Mouse (Mus musculus): ENCODE data around the gene Tpmt. TPM values are rescaled to one million over a fixed set of nuclear protein-coding genes. Genes with fewer than 3 reads are reported as not detected.

Gene Tpmt
- polyA plus RNA-seq, 1 experiment, result 7.4 TPM

- no peaks in the 10 kb centered on the region for H3K36me3 ChIP-seq (ENCODE audit: control insufficient read depth, insufficient read depth)
- TF ChIP-seq POLR2AphosphoS2 (IDR thresholded peaks at IDR 0.05; ENCODE audit: insufficient read length, low read depth) (no peak), MAX (IDR thresholded peaks at IDR 0.05; ENCODE audit: low read depth) (no peak), TCF3 (IDR thresholded peaks at IDR 0.05; ENCODE audit: insufficient read length, low read depth) (no peak), CEBPB (IDR thresholded peaks at IDR 0.05; ENCODE audit: insufficient read depth, poor library complexity, severe bottlenecking) (no peak), E2F4 (IDR thresholded peaks at IDR 0.05; ENCODE audit: insufficient read depth) (no peak), SRF (IDR thresholded peaks at IDR 0.05; ENCODE audit: control insufficient read depth, insufficient read length, low read depth) (no peak), POLR2A (IDR thresholded peaks at IDR 0.05; ENCODE audit: insufficient read length, low read depth) (no peak), USF1 (IDR thresholded peaks at IDR 0.05; ENCODE audit: low read depth) (no peak), TCF12 (IDR thresholded peaks at IDR 0.05; ENCODE audit: insufficient read depth, poor library complexity, severe bottlenecking) (no peak), REST (IDR thresholded peaks at IDR 0.05; ENCODE audit: insufficient read depth, insufficient read length) (no peak), MYOD1 (IDR thresholded peaks at IDR 0.05; ENCODE audit: control insufficient read depth in 1 of 3, insufficient read length in 2 of 3, low read depth in 2 of 3) (no peak), MYOG (IDR thresholded peaks at IDR 0.05; ENCODE audit: control insufficient read depth in 1 of 3, insufficient read depth in 1 of 3, insufficient read length in 2 of 3, low read depth in 2 of 3) (no peak)
- H3K4me2 ChIP-seq (ENCODE audit: low read depth), result no peak overlapping the region
Measured at GRCm38 (mm10) chr13:47017259-47017658, 27.3 kb downstream of the Tpmt start.

DNA sequence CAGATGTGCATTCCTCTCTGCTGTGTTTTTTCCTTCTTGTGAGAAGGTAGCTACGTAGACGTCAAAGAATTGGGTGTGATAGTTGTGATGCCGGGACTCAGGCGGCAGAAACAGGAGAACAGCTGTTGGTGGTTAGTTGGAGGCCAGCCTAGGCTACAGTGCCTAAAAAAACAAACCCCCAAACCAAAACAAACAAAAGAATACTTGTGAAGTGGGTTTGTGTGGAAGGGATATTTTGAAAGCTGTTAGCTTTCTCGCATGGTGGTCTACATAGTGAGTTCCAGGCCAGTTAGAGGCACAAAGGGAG is 29.4 kb downstream of the Tpmt start:
- H3K36me3 ChIP-seq (ENCODE audit: control insufficient read depth, insufficient read depth), result no peaks in the 10 kb centered on the region
- H3K27me3 ChIP-seq (ENCODE audit: control insufficient read depth, insufficient read depth, insufficient read length), result no peaks in the 10 kb centered on the region
- H3K4me2 ChIP-seq (ENCODE audit: low read depth), result peak overlapping the region; percentile 49
- H3K79me2 ChIP-seq (ENCODE audit: control insufficient read depth, insufficient read depth), result no peaks in the 10 kb centered on the region
- H3K4me3 ChIP-seq, result no peak overlapping the region
- no peak overlapping the region for H3ac ChIP-seq (ENCODE audit: control insufficient read depth, insufficient read length)
- TF ChIP-seq MAX (IDR thresholded peaks at IDR 0.05; ENCODE audit: low read depth) (no peak), CEBPB (IDR thresholded peaks at IDR 0.05; ENCODE audit: insufficient read depth, poor library complexity, severe bottlenecking) (no peak), USF1 (IDR thresholded peaks at IDR 0.05; ENCODE audit: low read depth) (no peak), TCF12 (IDR thresholded peaks at IDR 0.05; ENCODE audit: insufficient read depth, poor library complexity, severe bottlenecking) (no peak), E2F4 (IDR thresholded peaks at IDR 0.05; ENCODE audit: insufficient read depth) (no peak), REST (IDR thresholded peaks at IDR 0.05; ENCODE audit: insufficient read depth, insufficient read length) (no peak), POLR2A (IDR thresholded peaks at IDR 0.05; ENCODE audit: insufficient read length, low read depth) (no peak), TCF3 (IDR thresholded peaks at IDR 0.05; ENCODE audit: insufficient read length, low read depth) (no peak), MYOD1 (IDR thresholded peaks at IDR 0.05; ENCODE audit: control insufficient read depth in 1 of 3, insufficient read length in 2 of 3, low read depth in 2 of 3) (peak in 2 of 3 experiments; percentile 12 to 52), SRF (IDR thresholded peaks at IDR 0.05; ENCODE audit: control insufficient read depth, insufficient read length, low read depth) (no peak), MYOG (IDR thresholded peaks at IDR 0.05; ENCODE audit: control insufficient read depth in 1 of 3, insufficient read depth in 1 of 3, insufficient read length in 2 of 3, low read depth in 2 of 3) (peak in 2 of 3 experiments; percentile 10 to 15)

More at GRCm38 (mm10) chr13:47017259-47017658, 27.3 kb downstream of the Tpmt start:
- no peak overlapping the region for H3ac ChIP-seq (ENCODE audit: control insufficient read depth, insufficient read length)
- no peak overlapping the region for H3K4me3 ChIP-seq
- no peaks in the 10 kb centered on the region for H3K27me3 ChIP-seq (ENCODE audit: control insufficient read depth, insufficient read depth, insufficient read length)
- H3K79me2 ChIP-seq (ENCODE audit: control insufficient read depth, insufficient read depth), result no peaks in the 10 kb centered on the region

GRCm38 (mm10) chr13:47014334-47015194 is 30.0 kb downstream of the Tpmt start, which contains the start of gene Nhlrc1:
Gene Nhlrc1, minus strand, starts transcription at chr13:47014850.
- Histone ChIP-seq H3K4me2 (ENCODE audit: low read depth) (peak within 1 kb of the TSS; percentile 49), H3K36me3 (ENCODE audit: control insufficient read depth, insufficient read depth) (no peaks in the 10 kb centered on the region), H3K4me3 (no peak within 1 kb of the TSS), H3ac (ENCODE audit: control insufficient read depth, insufficient read length) (no peak within 1 kb of the TSS), H3K79me2 (ENCODE audit: control insufficient read depth, insufficient read depth) (no peaks in the 10 kb centered on the region), H3K27me3 (ENCODE audit: control insufficient read depth, insufficient read depth, insufficient read length) (no peaks in the 10 kb centered on the region)
- TF ChIP-seq MYOG (IDR thresholded peaks at IDR 0.05; ENCODE audit: control insufficient read depth in 1 of 3, insufficient read depth in 1 of 3, insufficient read length in 2 of 3, low read depth in 2 of 3), result peak in 1 of 3 experiments; percentile 30
- no peak for TF ChIP-seq POLR2A (IDR thresholded peaks at IDR 0.05; ENCODE audit: insufficient read length, low read depth)

- no peaks in the 10 kb centered on the region for H3K27me3 ChIP-seq (ENCODE audit: control insufficient read depth, insufficient read depth, insufficient read length)
- H3K4me2 ChIP-seq (ENCODE audit: low read depth), result no peak overlapping the region
- TF ChIP-seq CEBPB (IDR thresholded peaks at IDR 0.05; ENCODE audit: insufficient read depth, poor library complexity, severe bottlenecking) (no peak), TCF12 (IDR thresholded peaks at IDR 0.05; ENCODE audit: insufficient read depth, poor library complexity, severe bottlenecking) (no peak), TCF3 (IDR thresholded peaks at IDR 0.05; ENCODE audit: insufficient read length, low read depth) (no peak), MAX (IDR thresholded peaks at IDR 0.05; ENCODE audit: low read depth) (no peak), MYOD1 (IDR thresholded peaks at IDR 0.05; ENCODE audit: control insufficient read depth in 1 of 3, insufficient read length in 2 of 3, low read depth in 2 of 3) (no peak), POLR2A (IDR thresholded peaks at IDR 0.05; ENCODE audit: insufficient read length, low read depth) (no peak), SRF (IDR thresholded peaks at IDR 0.05; ENCODE audit: control insufficient read depth, insufficient read length, low read depth) (no peak), USF1 (IDR thresholded peaks at IDR 0.05; ENCODE audit: low read depth) (no peak), MYOG (IDR thresholded peaks at IDR 0.05; ENCODE audit: control insufficient read depth in 1 of 3, insufficient read depth in 1 of 3, insufficient read length in 2 of 3, low read depth in 2 of 3) (no peak), REST (IDR thresholded peaks at IDR 0.05; ENCODE audit: insufficient read depth, insufficient read length) (no peak), POLR2AphosphoS2 (IDR thresholded peaks at IDR 0.05; ENCODE audit: insufficient read length, low read depth) (no peak), E2F4 (IDR thresholded peaks at IDR 0.05; ENCODE audit: insufficient read depth) (no peak)
- H3K79me2 ChIP-seq (ENCODE audit: control insufficient read depth, insufficient read depth), result no peaks in the 10 kb centered on the region
- no peaks in the 10 kb centered on the region for H3K36me3 ChIP-seq (ENCODE audit: control insufficient read depth, insufficient read depth)
- H3ac ChIP-seq (ENCODE audit: control insufficient read depth, insufficient read length), result no peak overlapping the region
- H3K4me3 ChIP-seq, result no peak overlapping the region
Measured at GRCm38 (mm10) chr13:47013740-47014139, 30.8 kb downstream of the Tpmt start.

Measured in myocyte (in vitro differentiated cells).